Mouse (Mus musculus): Measurements from ENCODE around the gene Scand1.

DNA sequence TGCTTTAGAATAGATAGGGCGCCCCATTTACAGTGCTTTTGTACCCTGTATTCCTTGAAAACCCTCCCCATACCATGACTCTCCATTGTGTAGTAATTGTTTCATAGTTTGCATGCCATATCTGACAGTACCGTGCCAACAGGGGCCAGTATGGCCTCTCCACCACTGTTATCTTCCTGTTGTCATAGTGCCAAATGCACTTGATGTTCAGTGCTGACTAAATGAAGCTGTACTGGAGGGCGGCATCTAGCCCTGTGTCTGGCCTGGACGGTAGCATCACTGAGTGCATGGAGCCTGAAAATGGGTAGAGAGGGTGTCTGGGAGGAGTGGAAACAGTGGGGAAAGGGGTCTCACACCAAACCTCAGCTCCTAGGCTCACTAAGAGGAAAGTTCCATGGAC lies 27.6 kb upstream of the Scand1 start:
- TF ChIP-seq CTCF (conservative IDR thresholded peaks at IDR 0.05; ENCODE audit: low read length) (no peak), NANOG (IDR thresholded peaks at IDR 0.05; ENCODE audit: borderline replicate concordance, low read length) (no peak), POU5F1 (IDR thresholded peaks at IDR 0.05; ENCODE audit: borderline replicate concordance, low read length) (no peak)
